Mouse (Mus musculus): ENCODE data around the gene Fry.

- no peak for TF ChIP-seq POLR2A (IDR thresholded peaks at IDR 0.05; ENCODE audit: low read depth, low read length)
- no peak for TF ChIP-seq CTCF (IDR thresholded peaks at IDR 0.05; ENCODE audit: borderline replicate concordance, insufficient read depth, low read length)
Measured at GRCm38 (mm10) chr5:150290494-150291199, 172.2 kb downstream of the Fry start.

Data from embryonic fibroblast, embryonic 13.5 days (primary cell).